Mouse (Mus musculus) limb, embryonic 12.5 days (tissue): ENCODE measurements at regions not wholly inside any gene's neighbourhood (a gene's known extent, or its start where the extent isn't known, plus 50 kb on each side); places are given as distances from the start of the nearest gene placed in this dataset.

Source experiments
- ATAC-seq: fragments of 200-750 bp; cut with Nextera tagmentation; 2 replicates; pipeline ENCODE4 v1.8.0; 2017; ENCODE audit warnings: low read depth, moderate TSS enrichment; ENCODE audit not compliant: insufficient number of reproducible peaks, insufficient read depth, low FRiP score, low TSS enrichment
- H3K27ac ChIP-seq: fragments of 300-500 bp; sonication (generic); 2 replicates; pipeline ENCODE4 v1.5.1; 2016; ENCODE audit warnings: mild to moderate bottlenecking, moderate library complexity
- H3K27me3 ChIP-seq: fragments of 300-500 bp; sonication (generic); 2 replicates; pipeline ENCODE4 v1.6.1; 2016; ENCODE audit warnings: mild to moderate bottlenecking, moderate library complexity
- H3K36me3 ChIP-seq: fragments of 300-500 bp; sonication (generic); 2 replicates; pipeline ENCODE4 v1.6.1; 2016; ENCODE audit warnings: mild to moderate bottlenecking, moderate library complexity
- H3K4me1 ChIP-seq: fragments of 300-500 bp; sonication (generic); replicated peaks from 2 replicates; pipeline ENCODE4 v1.6.1; 2016
- H3K4me2 ChIP-seq: fragments of 300-500 bp; sonication (generic); 2 replicates; pipeline ENCODE4 v1.6.1; 2016; ENCODE audit warnings: mild to moderate bottlenecking, moderate library complexity
- H3K4me3 ChIP-seq: fragments of 300-500 bp; sonication (generic); replicated peaks from 2 replicates; pipeline ENCODE4 v1.5.1; 2016; ENCODE audit warnings: mild to moderate bottlenecking
- H3K9ac ChIP-seq: fragments of 300-500 bp; sonication (generic); replicated peaks from 2 replicates; pipeline ENCODE4 v1.6.1; 2016; ENCODE audit warnings: mild to moderate bottlenecking, moderate library complexity
- H3K9me3 ChIP-seq: fragments of 300-500 bp; sonication (generic); 2 replicates; pipeline ENCODE4 v1.6.1; 2016; ENCODE audit warnings: mild to moderate bottlenecking, moderate library complexity
- WGBS: fragments of 180-500 bp; shearing (Covaris S2); methylation state at CpG from one replicate; pipeline ENCODE4 v1.1.7; 2016; 5-methylcytosine and 5-hydroxymethylcytosine counted together

GRCm38 (mm10) chr4:9779594-9779993 lies 1094.7 kb upstream of the 2610301B20Rik start:
- WGBS, result 79% methylated on average over 3 of the region's 3 CpGs
- Histone ChIP-seq H3K36me3 (no peaks in the 10 kb centered on the region), H3K27ac (no peak overlapping the region), H3K4me3 (no peak overlapping the region), H3K27me3 (peaks cover 7% of the 10 kb centered on the region; the same call in 1 of the 2 replicates), H3K4me1 (no peaks in the 10 kb centered on the region), H3K9me3 (no peaks in the 10 kb centered on the region), H3K9ac (no peak overlapping the region), H3K4me2 (no peak overlapping the region)
- ATAC-seq, result no peak

- Histone ChIP-seq H3K4me1 (no peaks in the 10 kb centered on the region), H3K9me3 (no peaks in the 10 kb centered on the region), H3K27me3 (peaks cover 7% of the 10 kb centered on the region; the same call in 1 of the 2 replicates), H3K27ac (no peak overlapping the region), H3K36me3 (no peaks in the 10 kb centered on the region), H3K4me2 (no peak overlapping the region), H3K9ac (no peak overlapping the region), H3K4me3 (no peak overlapping the region)
- 0 out of 2 replicates have a peak, but pooled peaks have one; percentile 37 for ATAC-seq
- WGBS, result 26% methylated on average over 9 of the region's 9 CpGs
These were observed 1094.1 kb upstream of the 2610301B20Rik start for GRCm38 (mm10) chr4:9780179-9780578.

GRCm38 (mm10) chr4:9781318-9781717 lies 1093.0 kb upstream of the 2610301B20Rik start:
- Histone ChIP-seq H3K27ac (no peak overlapping the region), H3K4me1 (no peaks in the 10 kb centered on the region), H3K4me2 (no peak overlapping the region), H3K9me3 (no peaks in the 10 kb centered on the region), H3K27me3 (peaks cover 7% of the 10 kb centered on the region; the same call in 1 of the 2 replicates), H3K36me3 (no peaks in the 10 kb centered on the region), H3K4me3 (no peak overlapping the region), H3K9ac (no peak overlapping the region)
- 64% methylated on average over 2 of the region's 2 CpGs for WGBS
- no peak for ATAC-seq

- H3K27ac ChIP-seq, result no peak overlapping the region
- no peaks in the 10 kb centered on the region for H3K9me3 ChIP-seq
- H3K4me2 ChIP-seq, result no peak overlapping the region
- H3K27me3 ChIP-seq, result peaks cover 7% of the 10 kb centered on the region; the same call in 1 of the 2 replicates
- no peak overlapping the region for H3K4me3 ChIP-seq
- 71% methylated on average over 5 of the region's 5 CpGs for WGBS
- no peak for ATAC-seq
- no peaks in the 10 kb centered on the region for H3K36me3 ChIP-seq
- no peak overlapping the region for H3K9ac ChIP-seq
- H3K4me1 ChIP-seq, result no peaks in the 10 kb centered on the region
These were observed 1086.4 kb upstream of the 2610301B20Rik start for GRCm38 (mm10) chr4:9787795-9788365.

GRCm38 (mm10) chr4:9790478-9790877 lies 1083.8 kb upstream of the 2610301B20Rik start:
- no peaks in the 10 kb centered on the region for H3K4me1 ChIP-seq
- H3K9me3 ChIP-seq, result no peaks in the 10 kb centered on the region
- no peak for ATAC-seq
- no peaks in the 10 kb centered on the region for H3K27me3 ChIP-seq
- no peaks in the 10 kb centered on the region for H3K36me3 ChIP-seq
- H3K9ac ChIP-seq, result no peak overlapping the region
- H3K4me2 ChIP-seq, result no peak overlapping the region
- H3K27ac ChIP-seq, result no peak overlapping the region
- WGBS, result 91% methylated on average over 8 of the region's 8 CpGs
- H3K4me3 ChIP-seq, result no peak overlapping the region
